Mouse (Mus musculus) heart, postnatal 0 days (tissue): ENCODE results near the gene Car12. TPM values are rescaled to one million over a fixed set of nuclear protein-coding genes. Genes with fewer than 3 reads are reported as not detected.

Experiments
- ATAC-seq: fragments of 200-750 bp; cut with Nextera tagmentation; 2 replicates; pipeline ENCODE4 v1.8.0; 2017; ENCODE audit warnings: low read depth, moderate number of reproducible peaks, moderate library complexity; ENCODE audit not compliant: insufficient read depth
- DNase-seq: peaks from one replicate; pipeline ENCODE4 v3.0.0-alpha.2; 2016; ENCODE audit warnings: low spot score
- H3K27ac ChIP-seq: fragments of 300-500 bp; sonication (generic); 2 replicates; pipeline ENCODE4 v1.5.1; 2014; ENCODE audit warnings: low read depth, mild to moderate bottlenecking
- H3K27me3 ChIP-seq: fragments of 300-500 bp; sonication (generic); 2 replicates; pipeline ENCODE4 v1.6.1; 2014; ENCODE audit warnings: low read length, mixed read lengths; ENCODE audit not compliant: control insufficient read depth, insufficient read depth
- H3K36me3 ChIP-seq: fragments of 300-500 bp; sonication (generic); replicated peaks from 2 replicates; pipeline ENCODE4 v1.6.1; 2014; ENCODE audit warnings: low read length, mixed read lengths; ENCODE audit not compliant: control insufficient read depth, insufficient read depth
- H3K4me1 ChIP-seq: fragments of 300-500 bp; sonication (generic); 2 replicates; pipeline ENCODE4 v1.6.1; 2014; ENCODE audit warnings: antibody characterized with exemption; ENCODE audit not compliant: control insufficient read depth, insufficient read depth
- H3K4me2 ChIP-seq: fragments of 300-500 bp; sonication (generic); 2 replicates; pipeline ENCODE4 v1.6.1; 2014; ENCODE audit warnings: low read depth, mild to moderate bottlenecking, low read length, moderate library complexity
- H3K4me3 ChIP-seq: fragments of 300-500 bp; sonication (generic); 2 replicates; pipeline ENCODE4 v1.5.1; 2014; ENCODE audit warnings: low read depth, low read length
- H3K9ac ChIP-seq: fragments of 300-500 bp; sonication (generic); replicated peaks from 2 replicates; pipeline ENCODE4 v1.6.1; 2014; ENCODE audit warnings: low read depth, low read length, mixed read lengths
- H3K9me3 ChIP-seq: fragments of 300-500 bp; sonication (generic); replicated peaks from 2 replicates; pipeline ENCODE4 v1.6.1; 2016; ENCODE audit warnings: low read length; ENCODE audit not compliant: control insufficient read depth
- CTCF ChIP-seq: IDR thresholded peaks from 2 replicates; pipeline ENCODE4 v1.5.1; 2016; ENCODE audit warnings: antibody characterized with exemption, control low read depth, low read depth
- EP300 ChIP-seq: IDR thresholded peaks from 2 replicates; pipeline ENCODE4 v1.6.1; 2016; ENCODE audit warnings: antibody characterized with exemption, low read depth
- WGBS: fragments of 180-500 bp; shearing (Covaris S2); extraction: QIAGEN DNeasy Blood & Tissue Kit; methylation state at CpG from one replicate; pipeline ENCODE4 v1.1.7; 2014; 5-methylcytosine and 5-hydroxymethylcytosine counted together
- polyA plus RNA-seq: library from polyadenylated mRNA; unstranded; fragments of >200 nt; fragmentation: Nextera tagmentation; extraction: Ambion mirVana; gene quantifications from 2 replicates; pipeline ENCODE4 v1.2.1, GENCODE M21; 2015
- total RNA-seq: library from RNA; depleted of rRNA; stranded (reverse); fragments of >200 nt; gene quantifications from 2 replicates; pipeline ENCODE4 v1.2.3, GENCODE M21; 2014; ENCODE audit warnings: low replicate concordance

Car12 gene
- total and polyA plus RNA-seq, 2 experiments from 2014 or later: 0.20 to 0.27 TPM

DNA sequence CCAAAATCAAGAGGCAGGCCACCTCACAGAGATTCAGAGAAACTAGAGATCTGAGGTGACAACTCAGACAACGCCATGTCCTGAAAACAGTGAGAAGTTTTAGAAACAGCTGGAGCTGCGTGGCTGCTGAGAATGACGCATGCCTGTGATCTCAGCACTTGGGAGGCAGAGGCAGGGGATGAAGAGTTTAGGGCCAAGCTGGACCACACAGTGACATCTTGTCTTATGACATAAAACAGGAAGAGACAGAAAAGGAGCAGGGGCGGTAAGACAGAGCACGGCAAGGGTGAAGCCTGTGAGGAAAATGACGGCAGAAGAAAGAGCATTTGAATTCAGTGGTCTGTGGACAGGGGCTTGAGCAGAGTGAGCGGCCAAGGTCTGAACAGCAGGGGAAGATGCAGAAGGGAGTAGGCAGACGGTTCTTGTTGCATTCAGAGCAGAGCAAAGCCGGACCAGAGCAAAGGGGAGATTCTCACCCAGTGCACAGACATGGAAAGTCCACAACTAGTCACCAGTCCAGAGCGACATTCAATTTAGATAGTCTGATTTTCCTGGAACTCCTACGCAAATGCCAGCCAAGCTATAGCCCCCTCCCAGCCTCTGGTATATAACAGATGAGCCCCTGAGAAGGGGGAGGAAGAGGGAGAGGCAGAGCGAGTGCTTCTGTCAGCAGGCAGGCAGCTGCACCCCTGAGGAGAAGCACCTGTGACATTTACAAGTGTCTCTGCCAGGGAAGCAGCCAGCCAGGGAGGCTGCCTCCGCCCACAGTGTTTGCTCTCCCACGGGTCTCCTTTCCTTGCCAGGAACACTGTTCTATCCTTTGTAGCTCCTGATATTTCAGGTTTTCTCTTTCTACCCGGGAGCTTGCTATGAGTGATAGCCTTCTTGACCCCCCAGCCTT lies 19.6 kb downstream of the Car12 start:
- ATAC-seq (no peak; the same call in 1 of the 2 replicates), DNase-seq (no peak)
- 27% methylated on average over 15 of the region's 15 CpGs for WGBS
- H3K27me3 ChIP-seq: no peaks in the 10 kb centered on the region
- no peak overlapping the region for H3K9ac ChIP-seq
- H3K27ac ChIP-seq: no peak overlapping the region
- H3K4me1 ChIP-seq: no peaks in the 10 kb centered on the region
- H3K4me2 ChIP-seq: no peak overlapping the region
- H3K9me3 ChIP-seq: no peaks in the 10 kb centered on the region
- no peak overlapping the region for H3K4me3 ChIP-seq
- TF ChIP-seq EP300 (no peak), CTCF (no peak)
- H3K36me3 ChIP-seq: no peaks in the 10 kb centered on the region

DNA sequence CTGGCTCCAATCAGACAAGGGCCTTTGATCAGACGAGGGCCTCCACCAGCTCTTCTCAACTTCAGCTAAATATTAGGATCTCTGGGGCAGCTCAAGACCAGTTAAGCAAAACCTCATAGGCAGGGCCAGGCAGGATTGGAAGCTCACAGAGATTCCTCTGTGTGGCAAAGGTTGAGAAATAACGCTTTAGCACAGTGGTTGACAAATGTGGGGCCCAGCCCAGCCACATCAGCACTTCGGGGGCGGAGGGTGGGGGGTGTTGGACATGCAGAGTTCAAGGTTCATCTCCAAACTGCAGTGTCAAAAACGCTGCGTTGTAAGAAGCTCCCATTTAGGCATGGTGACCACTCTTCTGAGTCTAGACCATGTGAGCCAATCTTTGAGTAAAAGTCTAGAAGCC lies 21.1 kb downstream of the Car12 start:
- Histone ChIP-seq H3K4me3 (no peak overlapping the region), H3K4me1 (no peaks in the 10 kb centered on the region), H3K9ac (no peak overlapping the region), H3K27ac (no peak overlapping the region), H3K36me3 (no peaks in the 10 kb centered on the region), H3K9me3 (no peaks in the 10 kb centered on the region), H3K4me2 (no peak overlapping the region), H3K27me3 (no peaks in the 10 kb centered on the region)
- TF ChIP-seq CTCF (no peak), EP300 (no peak)
- ATAC-seq (no peak), DNase-seq (no peak)
- WGBS: 79% methylated on average over 6 of the region's 6 CpGs

DNA sequence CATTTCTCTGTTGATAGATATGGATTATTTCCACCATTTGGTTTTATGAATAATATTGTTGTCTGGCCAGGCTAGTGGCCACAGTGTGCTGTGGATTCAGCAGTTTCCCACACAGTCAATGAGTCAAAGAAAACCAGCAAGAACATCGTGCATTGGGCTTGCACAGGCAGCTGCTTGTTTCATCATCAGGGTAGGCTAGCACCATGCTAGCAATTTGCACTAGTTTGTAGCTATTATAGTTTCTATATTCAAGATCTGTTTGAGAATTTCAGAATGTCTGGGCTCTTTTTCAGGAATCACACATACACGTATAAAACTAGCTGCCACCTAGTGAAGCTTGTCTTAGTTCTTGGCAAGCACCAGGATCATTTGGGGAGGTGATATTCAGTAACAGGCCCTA lies 21.6 kb downstream of the Car12 start:
- WGBS: 80% methylated on average over 2 of the region's 2 CpGs
- H3K4me1 ChIP-seq: no peaks in the 10 kb centered on the region
- no peak for ATAC-seq

DNA sequence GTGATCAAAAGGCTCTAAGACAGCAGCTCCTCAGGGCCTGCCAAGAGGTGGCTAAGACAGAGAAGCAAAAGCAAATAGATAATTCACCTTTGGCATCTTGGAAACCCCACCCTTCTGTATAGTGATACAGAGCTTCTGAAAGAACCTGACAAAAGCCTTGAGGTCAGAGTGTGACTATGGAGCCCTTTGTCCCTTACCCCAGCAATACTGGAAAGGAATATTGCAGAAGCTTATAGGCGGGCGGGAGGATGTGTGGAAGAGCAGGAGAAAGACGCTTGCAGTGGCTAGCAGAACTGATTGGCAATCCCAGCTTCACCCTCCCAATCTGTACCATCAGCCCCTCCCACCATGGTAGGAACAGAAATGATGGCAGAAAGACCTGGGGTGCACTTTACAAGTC lies 22.5 kb downstream of the Car12 start:
- TF ChIP-seq CTCF: no peak
- no peak for TF ChIP-seq EP300
- DNase-seq (no peak), ATAC-seq (no peak)
- Histone ChIP-seq H3K9me3 (no peaks in the 10 kb centered on the region), H3K9ac (no peak overlapping the region), H3K4me1 (no peaks in the 10 kb centered on the region), H3K4me3 (no peak overlapping the region), H3K27me3 (no peaks in the 10 kb centered on the region), H3K27ac (no peak overlapping the region), H3K36me3 (no peaks in the 10 kb centered on the region), H3K4me2 (no peak overlapping the region)
- WGBS: 86% methylated on average over 3 of the region's 3 CpGs

More for the DNA sequence above, 21.6 kb downstream of the Car12 start:
- Histone ChIP-seq H3K27ac (no peak overlapping the region), H3K4me2 (no peak overlapping the region), H3K9ac (no peak overlapping the region), H3K9me3 (no peaks in the 10 kb centered on the region), H3K27me3 (no peaks in the 10 kb centered on the region), H3K36me3 (no peaks in the 10 kb centered on the region), H3K4me3 (no peak overlapping the region)
- DNase-seq: no peak
- TF ChIP-seq CTCF (no peak), EP300 (no peak)

DNA sequence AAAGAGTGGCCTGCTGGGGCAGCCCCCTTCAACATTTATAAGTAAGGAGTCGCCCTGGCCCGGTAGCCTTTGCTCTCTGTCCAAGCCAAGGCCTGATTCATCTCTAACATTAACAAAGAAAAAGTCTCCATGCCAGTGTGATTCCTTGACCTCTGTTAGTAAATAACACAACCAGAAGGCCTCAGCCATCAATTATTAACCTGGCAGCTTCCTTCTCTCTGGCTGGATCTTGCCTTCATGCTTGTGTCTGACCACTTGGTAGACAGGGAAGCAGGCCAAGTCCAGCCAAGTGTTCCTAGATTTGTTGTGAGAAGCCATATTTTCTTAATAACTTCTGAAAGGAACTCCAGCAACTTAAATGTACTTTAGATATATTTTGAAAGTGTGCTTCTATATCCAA lies 23.1 kb downstream of the Car12 start:
- H3K9me3 ChIP-seq: no peaks in the 10 kb centered on the region
- no peak overlapping the region for H3K4me2 ChIP-seq
- no peak for TF ChIP-seq EP300
- no peak for TF ChIP-seq CTCF
- ATAC-seq (no peak), DNase-seq (no peak)
- H3K36me3 ChIP-seq: no peaks in the 10 kb centered on the region
- no peak overlapping the region for H3K4me3 ChIP-seq
- H3K4me1 ChIP-seq: no peaks in the 10 kb centered on the region
- 83% methylated on average over 2 of the region's 2 CpGs for WGBS
- no peak overlapping the region for H3K27ac ChIP-seq
- no peak overlapping the region for H3K9ac ChIP-seq
- H3K27me3 ChIP-seq: no peaks in the 10 kb centered on the region
